In the genomic region with DNA sequence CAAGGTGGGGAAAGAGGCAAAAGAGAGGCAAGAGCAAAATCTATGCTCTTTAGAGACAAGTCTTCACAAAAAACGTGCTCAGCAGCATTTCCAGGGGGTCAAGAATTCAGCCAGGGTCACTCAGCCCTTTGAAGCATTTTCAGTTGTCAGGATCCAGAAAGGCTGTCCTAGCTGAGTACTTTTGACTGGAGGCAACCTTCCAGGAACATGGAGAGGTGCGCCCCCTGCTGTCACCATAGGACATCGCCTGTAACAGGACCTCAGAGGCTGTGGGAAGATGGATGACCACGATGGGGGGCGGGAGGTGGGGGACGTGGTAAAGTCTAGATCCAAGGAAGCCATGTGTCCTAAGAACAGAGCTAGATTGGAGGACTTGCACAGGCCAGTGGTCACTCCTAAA, we compare ENCODE assay signal across 8 mouse cellular contexts. TPM values are rescaled to one million over a fixed set of nuclear protein-coding genes. Genes with fewer than 3 reads are reported as not detected.
DNase-seq lines count a peak whose midpoint lies in the region; ATAC-seq and TF ChIP-seq lines count a peak whose summit lies in the region.

No protein-coding gene starts in this region.

- H3K36me3 ChIP-seq in heart, adult 2 months (ENCODE audit: control insufficient read depth, insufficient read depth, low read length): no peaks in the 10 kb centered on the region
- no peaks in the 10 kb centered on the region for H3K36me3 ChIP-seq in heart, embryonic 12.5 days
- H3K36me3 ChIP-seq in liver, adult 2 months (ENCODE audit: control insufficient read depth, insufficient read depth, low read length): no peaks in the 10 kb centered on the region
- H3K36me3 ChIP-seq in stomach, postnatal 0 days (ENCODE audit: control insufficient read depth, insufficient read depth, low read length): no peaks in the 10 kb centered on the region

- TF ChIP-seq POLR2A in heart, adult 2 months (IDR thresholded peaks at IDR 0.05; ENCODE audit: insufficient read depth, low read depth, low read length): no peak
- TF ChIP-seq POLR2A in liver, adult 2 months (IDR thresholded peaks at IDR 0.05; ENCODE audit: extremely low read depth, insufficient read depth, low read length): no peak

- no peak overlapping the region for H3K27ac ChIP-seq in heart, adult 2 months
- H3K27ac ChIP-seq in heart, embryonic 12.5 days (ENCODE audit: poor library complexity, severe bottlenecking): no peak overlapping the region
- no peak overlapping the region for H3K27ac ChIP-seq in liver, adult 2 months (replicated peaks; ENCODE audit: insufficient read depth, low read depth, low read length)
- no peak overlapping the region for H3K27ac ChIP-seq in stomach, postnatal 0 days (replicated peaks)

- intact Hi-C loops in heart, adult 2 months (cut with DNase I): no loop called here

- no peak for ATAC-seq in heart, embryonic 12.5 days (ENCODE audit: insufficient number of reproducible peaks, low FRiP score)
- ATAC-seq in stomach, postnatal 0 days (ENCODE audit: low FRiP score, low TSS enrichment): no peak

- H3K4me1 ChIP-seq in heart, adult 2 months (ENCODE audit: control insufficient read depth, insufficient read depth, low read length): no peaks in the 10 kb centered on the region
- H3K4me1 ChIP-seq in heart, embryonic 12.5 days (replicated peaks): no peaks in the 10 kb centered on the region
- no peaks in the 10 kb centered on the region for H3K4me1 ChIP-seq in liver, adult 2 months (ENCODE audit: control insufficient read depth, insufficient read depth, low read length)
- no peaks in the 10 kb centered on the region for H3K4me1 ChIP-seq in stomach, postnatal 0 days (replicated peaks; ENCODE audit: control insufficient read depth, insufficient read depth)

- no peak overlapping the region for H3K4me3 ChIP-seq in heart, adult 2 months
- no peak overlapping the region for H3K4me3 ChIP-seq in heart, embryonic 12.5 days
- no peak overlapping the region for H3K4me3 ChIP-seq in liver, adult 2 months (ENCODE audit: insufficient read depth, low read depth, low read length)
- no peak overlapping the region for H3K4me3 ChIP-seq in stomach, postnatal 0 days (ENCODE audit: low read depth, low read length)

- H3K27me3 ChIP-seq in heart, adult 2 months (ENCODE audit: control insufficient read depth, insufficient read depth, low read length): no peaks in the 10 kb centered on the region
- no peaks in the 10 kb centered on the region for H3K27me3 ChIP-seq in heart, embryonic 12.5 days (replicated peaks)
- H3K27me3 ChIP-seq in liver, adult 2 months (ENCODE audit: control insufficient read depth, insufficient read depth, low read length): no peaks in the 10 kb centered on the region
- no peaks in the 10 kb centered on the region for H3K27me3 ChIP-seq in stomach, postnatal 0 days (ENCODE audit: control insufficient read depth, insufficient read depth, low read length)

- peak in 1 of 2 experiments; percentile 37 for DNase-seq in heart, adult 2 months
- peak; percentile 11 for DNase-seq in 3134 (ENCODE audit: extremely low read depth, insufficient read length, low spot score)
- peak; percentile 86 for DNase-seq in NIH3T3 (ENCODE audit: low read depth)
- peak; percentile 22 for DNase-seq in embryo, embryonic 11.5 days (ENCODE audit: low read depth, low spot score)
- peak; percentile 44 for DNase-seq in liver, adult 2 months (ENCODE audit: extremely low read depth, low read depth, low spot score)
- DNase-seq in stomach, postnatal 0 days (ENCODE audit: low spot score): peak; percentile 42
- DNase-seq in thymus, postnatal 10 days (ENCODE audit: low spot score in 2 of 2): no peak

- no peak overlapping the region for H3K4me2 ChIP-seq in heart, embryonic 12.5 days
- H3K4me2 ChIP-seq in stomach, postnatal 0 days (replicated peaks; ENCODE audit: low read depth): no peak overlapping the region

- TF ChIP-seq EP300 in heart, adult 2 months (IDR thresholded peaks at IDR 0.05; ENCODE audit: insufficient read depth, low read depth, low read length): no peak
- TF ChIP-seq EP300 in stomach, postnatal 0 days (optimal IDR thresholded peaks at IDR 0.05): no peak

- H3K79me2 ChIP-seq in heart, adult 2 months (replicated peaks; ENCODE audit: control insufficient read depth, insufficient read depth, low read length): no peaks in the 10 kb centered on the region
- no peaks in the 10 kb centered on the region for H3K79me2 ChIP-seq in liver, adult 2 months (ENCODE audit: control insufficient read depth, insufficient read depth, low read length)

- H3K9ac ChIP-seq in heart, adult 2 months (ENCODE audit: low read depth, low read length): no peak overlapping the region
- no peak overlapping the region for H3K9ac ChIP-seq in heart, embryonic 12.5 days
- H3K9ac ChIP-seq in liver, adult 2 months (ENCODE audit: low read depth, low read length): no peak overlapping the region
- no peak overlapping the region for H3K9ac ChIP-seq in stomach, postnatal 0 days (ENCODE audit: low read length)

- TF ChIP-seq CTCF in heart, adult 2 months (IDR thresholded peaks at IDR 0.05): peak; percentile 61
- peak; percentile 88 for TF ChIP-seq CTCF in liver, adult 2 months (IDR thresholded peaks at IDR 0.05; ENCODE audit: low read depth, low read length)
- peak; percentile 66 for TF ChIP-seq CTCF in stomach, postnatal 0 days (IDR thresholded peaks at IDR 0.05; ENCODE audit: low read depth)

- H3K9me3 ChIP-seq in heart, embryonic 12.5 days (replicated peaks): no peaks in the 10 kb centered on the region
- H3K9me3 ChIP-seq in stomach, postnatal 0 days (ENCODE audit: control insufficient read depth, low read length): no peaks in the 10 kb centered on the region

- 9% methylated on average over 6 of the region's 6 CpGs for WGBS in heart, adult 2 months
- 12% methylated on average over 5 of the region's 6 CpGs for WGBS in heart, embryonic 12.5 days
- 11% methylated on average over 5 of the region's 6 CpGs for WGBS in liver, adult 2 months
- WGBS in stomach, postnatal 0 days: 13% methylated on average over 5 of the region's 6 CpGs

RNA-seq across cellular contexts. Expression of gene AU018091, which starts 24.9 kb away (rescaled TPM):
- total RNA-seq in heart, adult 2 months (2021): not detected
- not detected in 2 replicates for polyA plus RNA-seq in heart, adult 2 months (2012; rRNA removed)
- 0.06 TPM in 1 of 2 replicates, not detected in the other for polyA plus RNA-seq in heart, embryonic 12.5 days (2016; fragmentation: Nextera tagmentation; extraction: Ambion mirVana)
- total RNA-seq in liver, adult 2 months (2014; rRNA removed): not detected in 2 replicates
- not detected in 2 replicates for polyA plus RNA-seq in liver, adult 2 months (2012; rRNA removed)
- 0.18 and 0.23 TPM in 2 replicates for polyA plus RNA-seq in stomach, postnatal 0 days (2015; fragmentation: Nextera tagmentation; extraction: Ambion mirVana)

RNA-seq across cellular contexts. Expression of gene Nlrp12, which starts 55.6 kb away (rescaled TPM):
- total RNA-seq in heart, adult 2 months (2021): under 1 TPM in 1 of 2 experiments, not detected in 1; 0.13 TPM
- 0.14 TPM in 1 of 2 replicates, not detected in the other for polyA plus RNA-seq in heart, adult 2 months (2012; rRNA removed)
- polyA plus RNA-seq in heart, embryonic 12.5 days (2016; fragmentation: Nextera tagmentation; extraction: Ambion mirVana): not detected in 2 replicates
- total RNA-seq in liver, adult 2 months (2014; rRNA removed): 5.8 and 7.0 TPM in 2 replicates
- polyA plus RNA-seq in liver, adult 2 months (2012; rRNA removed): 1.4 and 2.6 TPM in 2 replicates
- 0.01 TPM in 1 of 2 replicates, not detected in the other for polyA plus RNA-seq in stomach, postnatal 0 days (2015; fragmentation: Nextera tagmentation; extraction: Ambion mirVana)

Comparison
In these comparisons a context has a peak if more than half of its experiments do, and no peak if none do; other contexts are left out.
1. DNase-seq: peak in 3134 (single experiment), NIH3T3 (single experiment), embryo, embryonic 11.5 days (single experiment), liver, adult 2 months (single experiment) and stomach, postnatal 0 days (single experiment); none in thymus, postnatal 10 days (0 of 2).
2. Peak in every context shown above with its lines, with median percentiles within 50 percentile points of each other: CTCF ChIP-seq.